Mouse (Mus musculus) limb, embryonic 14.5 days (tissue): ENCODE measurements around the gene Abhd16b. TPM values are rescaled to one million over a fixed set of nuclear protein-coding genes. Genes with fewer than 3 reads are reported as not detected.

Experiments
- ATAC-seq: fragments of 200-750 bp; cut with Nextera tagmentation; 2 replicates; pipeline ENCODE4 v1.8.0; 2017; ENCODE audit warnings: low read depth, moderate number of reproducible peaks, moderate TSS enrichment; ENCODE audit not compliant: low FRiP score
- DNase-seq: peaks from one replicate; pipeline ENCODE4 v3.0.0-alpha.2; 2015; ENCODE audit warnings: low spot score
- H3K27ac ChIP-seq: fragments of 300-500 bp; sonication (generic); replicated peaks from 2 replicates; pipeline ENCODE4 v1.5.1; 2014; ENCODE audit warnings: low read depth, mild to moderate bottlenecking, low read length, moderate library complexity, mixed read lengths
- H3K27me3 ChIP-seq: fragments of 300-500 bp; sonication (generic); 2 replicates; pipeline ENCODE4 v1.6.1; 2014; ENCODE audit warnings: low read length, mixed read lengths; ENCODE audit not compliant: control insufficient read depth, insufficient read depth
- H3K36me3 ChIP-seq: fragments of 300-500 bp; sonication (generic); 2 replicates; pipeline ENCODE4 v1.6.1; 2014; ENCODE audit warnings: mild to moderate bottlenecking, low read length, moderate library complexity, mixed read lengths; ENCODE audit not compliant: control insufficient read depth, insufficient read depth
- H3K4me1 ChIP-seq: fragments of 300-500 bp; sonication (generic); 2 replicates; pipeline ENCODE4 v1.6.1; 2014; ENCODE audit warnings: antibody characterized with exemption, low read length, mixed read lengths; ENCODE audit not compliant: control insufficient read depth, insufficient read depth
- H3K4me2 ChIP-seq: fragments of 300-500 bp; sonication (generic); replicated peaks from 2 replicates; pipeline ENCODE4 v1.6.1; 2014; ENCODE audit warnings: low read depth, mild to moderate bottlenecking, low read length, moderate library complexity; ENCODE audit not compliant: severe bottlenecking
- H3K4me3 ChIP-seq: fragments of 300-500 bp; sonication (generic); replicated peaks from 2 replicates; pipeline ENCODE4 v1.5.1; 2014; ENCODE audit warnings: low read length
- H3K9ac ChIP-seq: fragments of 300-500 bp; sonication (generic); 2 replicates; pipeline ENCODE4 v1.6.1; 2014; ENCODE audit warnings: mild to moderate bottlenecking, low read depth, low read length, moderate library complexity; ENCODE audit not compliant: severe bottlenecking
- H3K9me3 ChIP-seq: fragments of 300-500 bp; sonication (generic); 2 replicates; pipeline ENCODE4 v1.6.1; 2016; ENCODE audit warnings: low read length; ENCODE audit not compliant: control insufficient read depth
- POLR2A ChIP-seq: fragments of 200-500 bp; IDR thresholded peaks from 2 replicates; pipeline ENCODE4 v1.8.0; 2012; ENCODE audit warnings: inconsistent platforms, mild to moderate bottlenecking, moderate library complexity, borderline replicate concordance; ENCODE audit not compliant: insufficient read depth, insufficient read length; ENCODE audit errors: extremely low read depth
- WGBS: fragments of 180-500 bp; shearing (Covaris S2); extraction: QIAGEN DNeasy Blood & Tissue Kit; methylation state at CpG from one replicate; pipeline ENCODE4 v1.1.7; 2014; 5-methylcytosine and 5-hydroxymethylcytosine counted together
- polyA plus RNA-seq, 2 experiments: library from polyadenylated mRNA; depleted of rRNA in 1 of 2; stranded (reverse) in 1 of 2; unstranded in 1 of 2; fragments of >200 nt; fragmentation: Nextera tagmentation in 1 of 2; extraction: Ambion mirVana in 1 of 2; gene quantifications; 2 replicates each; pipeline versions ENCODE4 v1.2.1 to v1.2.3; 2012 to 2014

The Abhd16b gene
- polyA plus RNA-seq, 2 experiments = not detected

DNA sequence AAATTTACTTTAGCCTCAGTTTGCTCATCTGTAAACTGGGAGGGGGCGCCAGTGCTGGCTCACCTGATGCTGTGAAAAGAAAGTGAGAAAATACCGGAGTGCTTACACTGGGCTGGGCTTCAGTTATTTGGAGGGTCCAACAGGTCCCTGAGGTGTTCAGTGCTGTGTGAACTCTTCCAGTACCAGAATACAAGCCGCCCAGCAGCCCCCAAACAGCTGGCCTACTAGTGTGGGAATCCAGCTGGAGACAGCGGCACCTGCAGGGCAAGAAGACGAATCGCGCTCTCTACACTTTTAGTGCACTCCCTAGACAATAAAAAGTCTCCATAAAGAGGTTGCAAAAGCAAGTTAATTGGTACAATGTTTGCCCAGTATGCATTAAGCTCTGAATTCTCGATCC lies 3.3 kb downstream of the Abhd16b start:
- peaks cover 11% of the 10 kb centered on the region; the same call in 1 of the 2 replicates for H3K4me1 ChIP-seq
- H3K9ac ChIP-seq = peak overlapping the region; percentile 94
- no peak for TF ChIP-seq POLR2A
- DNase-seq (peak; percentile 82), ATAC-seq (peak; percentile 58; the same call in 1 of the 2 replicates)
- H3K27me3 ChIP-seq = no peaks in the 10 kb centered on the region
- H3K9me3 ChIP-seq = no peaks in the 10 kb centered on the region
- WGBS = 13% methylated on average over 8 of the region's 8 CpGs
- H3K36me3 ChIP-seq = peaks cover 19% of the 10 kb centered on the region
- H3K4me3 ChIP-seq = peak overlapping the region; percentile 91
- peak overlapping the region; percentile 92 for H3K4me2 ChIP-seq
- peak overlapping the region; percentile 70 for H3K27ac ChIP-seq

DNA sequence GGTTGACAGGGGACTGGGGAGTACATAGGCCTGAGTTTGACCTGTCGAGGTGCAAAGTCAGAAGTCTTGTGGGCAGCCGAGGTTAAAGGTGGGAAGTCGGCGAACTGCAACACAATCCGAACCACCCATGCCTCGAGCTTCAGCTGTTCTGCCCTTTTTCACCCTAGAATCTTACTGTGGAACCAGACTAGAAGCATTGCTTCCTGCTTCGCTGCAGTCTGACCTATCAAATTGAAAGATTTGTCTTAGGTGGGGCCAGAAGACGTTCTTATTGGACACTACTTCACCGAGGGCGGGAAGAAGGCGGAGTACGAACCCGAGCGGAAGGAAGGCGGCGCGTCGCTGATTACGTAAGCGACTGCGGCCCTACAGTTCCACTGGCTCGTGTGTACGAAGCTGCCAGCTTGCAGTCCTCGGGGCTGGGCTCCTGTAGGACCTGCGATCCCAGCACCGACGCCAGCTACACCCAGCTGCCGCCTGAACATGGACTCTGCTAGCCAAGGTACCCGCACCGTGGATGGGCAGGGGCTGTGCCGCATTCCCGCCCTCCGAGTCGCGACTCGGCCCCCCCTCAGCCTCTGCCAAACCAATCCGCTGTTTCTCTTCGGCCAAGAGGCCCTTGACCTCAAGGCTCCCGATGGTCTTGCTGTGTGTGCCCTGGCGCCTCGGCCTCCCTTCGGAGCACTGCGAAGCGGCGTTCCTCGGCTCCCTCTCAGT lies 4.0 kb downstream of the Abhd16b start, which contains the start of gene Tpd52l2:
Gene Tpd52l2, plus strand, starts transcription at position 312 of the 717 bp plus-strand sequence.
- Histone ChIP-seq H3K27ac (peak within 1 kb of the TSS; percentile 92), H3K4me1 (peaks cover 11% of the 10 kb centered on the region; the same call in 1 of the 2 replicates), H3K27me3 (no peaks in the 10 kb centered on the region), H3K4me2 (peak within 1 kb of the TSS; percentile 92), H3K9ac (peak within 1 kb of the TSS; percentile 94), H3K36me3 (peaks cover 26% of the 10 kb centered on the region), H3K4me3 (peak within 1 kb of the TSS; percentile 91), H3K9me3 (no peaks in the 10 kb centered on the region)
- DNase-seq (peak; percentile 98), ATAC-seq (peak; percentile 97)
- TF ChIP-seq POLR2A = peak; percentile 85; the same call in 1 of the 2 replicates
- WGBS = 1% methylated on average over 45 of the region's 46 CpGs

DNA sequence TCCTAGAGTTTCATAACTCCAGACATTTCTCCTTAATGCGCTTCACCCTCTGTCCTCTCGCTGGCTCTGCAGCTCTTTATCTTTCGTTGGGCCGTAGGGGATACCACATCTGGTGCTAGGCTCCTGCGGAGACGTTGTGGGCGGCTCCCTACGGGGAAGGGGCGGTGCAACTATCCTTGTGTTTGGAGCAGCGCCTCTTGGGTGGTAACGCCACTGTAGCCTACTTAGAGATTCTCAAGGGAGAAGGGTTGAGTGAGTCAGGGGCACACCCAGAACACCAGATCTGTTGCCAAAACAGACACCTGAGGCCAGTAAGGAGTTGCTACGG lies 4.5 kb downstream of the Abhd16b start:
- Histone ChIP-seq H3K27ac (peak overlapping the region; percentile 92), H3K4me2 (peak overlapping the region; percentile 92), H3K9ac (peak overlapping the region; percentile 94), H3K4me1 (peaks cover 11% of the 10 kb centered on the region; the same call in 1 of the 2 replicates), H3K4me3 (peak overlapping the region; percentile 91), H3K36me3 (peaks cover 31% of the 10 kb centered on the region), H3K27me3 (no peaks in the 10 kb centered on the region), H3K9me3 (no peaks in the 10 kb centered on the region)
- DNase-seq = peak; percentile 52
- 0 out of 2 replicates have a peak, but pooled peaks have one; percentile 17 for ATAC-seq
- TF ChIP-seq POLR2A = no peak
- under 1% methylated on average over 12 of the region's 12 CpGs for WGBS

DNA sequence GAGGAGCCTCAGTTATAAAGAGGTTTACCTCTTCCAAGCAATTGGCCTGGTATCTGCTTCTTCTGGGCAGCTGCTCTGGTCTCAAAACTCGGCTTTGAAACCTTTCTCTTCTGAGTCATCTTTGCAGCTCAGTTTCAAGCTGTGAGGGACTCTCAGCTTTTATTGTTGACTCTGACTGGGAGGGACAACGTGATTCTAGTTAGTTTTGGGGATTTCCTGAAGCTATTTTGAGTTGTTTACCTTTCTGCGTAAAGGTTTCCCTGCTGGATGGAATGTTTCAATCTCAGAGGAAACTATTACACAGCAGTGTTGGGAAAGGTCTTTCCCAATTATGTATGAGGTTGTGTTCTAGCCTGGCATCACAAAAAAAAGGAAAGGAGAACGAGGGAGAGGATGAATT lies 5.6 kb downstream of the Abhd16b start:
- no peak overlapping the region for H3K27ac ChIP-seq
- WGBS = 83% methylated on average over 4 of the region's 4 CpGs
- no peak overlapping the region for H3K4me3 ChIP-seq
- DNase-seq = no peak
- H3K4me2 ChIP-seq = no peak overlapping the region
- TF ChIP-seq POLR2A = no peak
- H3K27me3 ChIP-seq = no peaks in the 10 kb centered on the region
- H3K9ac ChIP-seq = no peak overlapping the region
- peaks cover 11% of the 10 kb centered on the region; the same call in 1 of the 2 replicates for H3K4me1 ChIP-seq
- no peak for ATAC-seq
- peaks cover 41% of the 10 kb centered on the region for H3K36me3 ChIP-seq
- H3K9me3 ChIP-seq = no peaks in the 10 kb centered on the region

DNA sequence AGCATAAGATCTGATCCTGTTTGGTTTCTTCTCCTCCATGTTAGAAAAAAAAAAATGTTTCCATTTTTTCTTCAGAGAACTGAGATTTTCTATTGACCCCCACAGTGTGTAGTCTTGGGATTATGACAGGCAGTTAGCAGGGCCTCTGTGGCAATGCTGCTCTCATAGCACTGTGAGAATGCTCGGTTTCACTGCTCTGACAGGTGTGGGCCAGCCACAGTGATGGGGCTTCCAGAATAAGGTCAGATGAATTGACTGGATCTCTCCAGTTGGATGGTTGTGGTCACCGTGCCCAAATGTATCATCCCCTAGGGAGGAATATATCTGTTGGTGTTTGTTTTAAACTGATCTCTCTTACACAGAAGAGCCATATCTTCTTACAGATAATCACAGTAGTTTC lies 16.2 kb downstream of the Abhd16b start:
- DNase-seq = no peak
- Histone ChIP-seq H3K9ac (no peak overlapping the region), H3K4me2 (no peak overlapping the region), H3K36me3 (peaks cover 89% of the 10 kb centered on the region), H3K27ac (no peak overlapping the region), H3K27me3 (no peaks in the 10 kb centered on the region), H3K4me1 (no peaks in the 10 kb centered on the region), H3K4me3 (no peak overlapping the region), H3K9me3 (no peaks in the 10 kb centered on the region)
- no peak for TF ChIP-seq POLR2A
- 87% methylated on average over 2 of the region's 2 CpGs for WGBS
- ATAC-seq = no peak
